ENCODE assay signal across 22 mouse cellular contexts in the genomic region with DNA sequence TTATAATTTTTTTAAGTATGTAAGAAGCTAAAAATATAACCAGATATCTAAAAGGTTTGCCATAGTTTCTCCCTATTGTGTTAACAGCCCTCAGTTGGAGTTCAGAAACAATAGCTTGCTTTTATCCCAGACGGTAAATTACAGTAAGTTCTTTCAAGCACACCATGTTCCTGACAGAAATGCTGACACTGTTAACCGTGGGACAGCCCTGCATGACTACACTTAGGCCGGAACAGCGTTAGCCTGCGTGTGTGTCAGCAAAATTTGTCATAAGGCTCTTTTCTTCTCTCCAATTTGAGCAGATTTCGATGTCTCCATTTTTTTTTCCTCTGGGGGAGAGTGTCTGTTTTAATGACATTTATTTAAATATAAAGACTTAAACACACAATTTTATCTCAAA. TPM values are rescaled to one million over a fixed set of nuclear protein-coding genes. Genes with fewer than 3 reads are reported as not detected.
DNase-seq lines count a peak whose midpoint lies in the region; ATAC-seq and TF ChIP-seq lines count a peak whose summit lies in the region.
"Had no signal": no experiment of that assay in that cellular context is flagged by ENCODE, and none has a peak within 500 bp of the region (broad histone marks: within the 10 kb centered on the region; RNA-seq: fewer than 3 reads in every experiment).

No protein-coding gene starts in this region.

- H3K9me3 ChIP-seq in kidney, embryonic 16.5 days (ENCODE audit: low read length) = no peaks in the 10 kb centered on the region
- H3K9me3 ChIP-seq: embryonic facial prominence, embryonic 15.5 days; forebrain, embryonic 10.5 days; heart, embryonic 10.5 days; heart, embryonic 15.5 days; hindbrain, embryonic 10.5 days had no signal

- DNase-seq in kidney, adult 9 months = peak; percentile 40
- peak; percentile 52 for DNase-seq in testis, postnatal 14 days (ENCODE audit: low spot score)
- DNase-seq in testis, postnatal 10 days (ENCODE audit: low spot score) = no peak
- no peak for DNase-seq in layer of hippocampus, adult 2 months (ENCODE audit: low spot score in 2 of 2)
- DNase-seq: adrenal gland, adult 8-10 months; adrenal gland, postnatal 36 days; cerebellum, adult 2 months; cerebellum, postnatal 14 days; embryo, embryonic 11 days; gastrocnemius, adult 2 months; gastrocnemius, postnatal 25 days; heart, postnatal 14 days had no signal

- no peak overlapping the region for H3K9ac ChIP-seq in kidney, embryonic 16.5 days (replicated peaks; ENCODE audit: low read length)
- H3K9ac ChIP-seq: embryonic facial prominence, embryonic 15.5 days; heart, embryonic 15.5 days; hindbrain, embryonic 14.5 days had no signal

- ATAC-seq in kidney, embryonic 16.5 days (ENCODE audit: low FRiP score, low TSS enrichment) = no peak
- ATAC-seq: forebrain, embryonic 14.5 days had no signal

- no peak overlapping the region for H3K4me3 ChIP-seq in kidney, embryonic 16.5 days (ENCODE audit: low read length)
- no peak overlapping the region for H3K4me3 ChIP-seq in brown adipose tissue, adult 24 weeks (ENCODE audit: insufficient read depth, low read depth, low read length)
- H3K4me3 ChIP-seq in layer of hippocampus, adult 2 months = no peak overlapping the region
- H3K4me3 ChIP-seq: embryonic facial prominence, embryonic 15.5 days; erythroblast, embryonic 14.5 days; forebrain, embryonic 10.5 days; gastrocnemius, adult 2 months; heart, embryonic 10.5 days; heart, embryonic 15.5 days; hindbrain, embryonic 10.5 days had no signal

- 56% methylated on average over 6 of the region's 6 CpGs for WGBS in kidney, embryonic 16.5 days

- no peak for TF ChIP-seq CTCF in layer of hippocampus, adult 2 months (conservative IDR thresholded peaks at IDR 0.05)

- H3K27me3 ChIP-seq in kidney, embryonic 16.5 days (ENCODE audit: insufficient read depth, low read length) = no peaks in the 10 kb centered on the region
- H3K27me3 ChIP-seq: embryonic facial prominence, embryonic 15.5 days; heart, embryonic 15.5 days had no signal

- no peaks in the 10 kb centered on the region for H3K4me1 ChIP-seq in kidney, embryonic 16.5 days (ENCODE audit: insufficient read depth, low read length)
- H3K4me1 ChIP-seq in brown adipose tissue, adult 24 weeks (ENCODE audit: control insufficient read depth, insufficient read depth, insufficient read length, low read length) = peaks cover 4% of the 10 kb centered on the region
- H3K4me1 ChIP-seq: embryonic facial prominence, embryonic 15.5 days; forebrain, embryonic 10.5 days; heart, embryonic 10.5 days; heart, embryonic 15.5 days; hindbrain, embryonic 10.5 days had no signal

- no peaks in the 10 kb centered on the region for H3K36me3 ChIP-seq in kidney, embryonic 16.5 days (ENCODE audit: insufficient read depth, low read length)
- H3K36me3 ChIP-seq: embryonic facial prominence, embryonic 15.5 days; forebrain, embryonic 10.5 days; heart, embryonic 10.5 days; heart, embryonic 15.5 days; hindbrain, embryonic 10.5 days had no signal

- H3K4me2 ChIP-seq in kidney, embryonic 16.5 days (replicated peaks; ENCODE audit: low read depth, low read length) = no peak overlapping the region
- H3K4me2 ChIP-seq: embryonic facial prominence, embryonic 15.5 days; heart, embryonic 15.5 days; hindbrain, embryonic 14.5 days had no signal

- no peak overlapping the region for H3K27ac ChIP-seq in kidney, embryonic 16.5 days (ENCODE audit: low read length)
- peak overlapping the region; percentile 20; the same call in 1 of the 2 replicates for H3K27ac ChIP-seq in brown adipose tissue, adult 24 weeks (replicated peaks; ENCODE audit: low read depth, low read length)
- H3K27ac ChIP-seq in layer of hippocampus, adult 2 months = no peak overlapping the region
- H3K27ac ChIP-seq: embryonic facial prominence, embryonic 15.5 days; forebrain, embryonic 10.5 days; gastrocnemius, adult 2 months; heart, embryonic 10.5 days; heart, embryonic 15.5 days; hindbrain, embryonic 10.5 days; hindbrain, embryonic 14.5 days had no signal

RNA-seq across cellular contexts. Expression of a gene that starts 51.0 kb away (rescaled TPM):
- polyA plus RNA-seq in kidney, embryonic 16.5 days (2015; fragmentation: Nextera tagmentation; extraction: Ambion mirVana) = 69.5 and 73.4 TPM in 2 replicates
- polyA plus RNA-seq in brown adipose tissue, adult 24 weeks (2012; ENCODE audit: insufficient read depth, insufficient read length, missing spikeins) = 19.0 and 21.6 TPM in 2 replicates
- 10 to 100 TPM; 31.0 to 36.0 TPM for total RNA-seq in layer of hippocampus, adult 2 months (2021)

Comparison
In these comparisons a context has a peak if more than half of its experiments do, and no peak if none do; other contexts are left out.
1. DNase-seq: peak in kidney, adult 9 months (single experiment) and testis, postnatal 14 days (single experiment); none in testis, postnatal 10 days (single experiment) and layer of hippocampus, adult 2 months (0 of 2).